Mouse (Mus musculus) kidney, postnatal 0 days (tissue): Measurements from ENCODE around the gene Lamtor5. TPM values are rescaled to one million over a fixed set of nuclear protein-coding genes. Genes with fewer than 3 reads are reported as not detected.

Source experiments
- ATAC-seq: fragments of 200-750 bp; cut with Nextera tagmentation; replicated peaks from 2 replicates; pipeline ENCODE4 v1.8.0; 2017; ENCODE audit warnings: low read depth, moderate number of reproducible peaks, moderate TSS enrichment, moderate library complexity; ENCODE audit not compliant: low FRiP score
- DNase-seq: peaks from one replicate; pipeline ENCODE4 v3.0.0-alpha.2; 2016; ENCODE audit warnings: low spot score
- H3K27ac ChIP-seq: fragments of 300-500 bp; sonication (generic); 2 replicates; pipeline ENCODE4 v1.5.1; 2014; ENCODE audit warnings: mild to moderate bottlenecking
- H3K27me3 ChIP-seq: fragments of 300-500 bp; sonication (generic); 2 replicates; pipeline ENCODE4 v1.6.1; 2014; ENCODE audit warnings: low read length, mixed read lengths; ENCODE audit not compliant: insufficient read depth
- H3K36me3 ChIP-seq: fragments of 300-500 bp; sonication (generic); 2 replicates; pipeline ENCODE4 v1.6.1; 2014; ENCODE audit warnings: low read length, mixed read lengths; ENCODE audit not compliant: insufficient read depth
- H3K4me1 ChIP-seq: fragments of 300-500 bp; sonication (generic); replicated peaks from 2 replicates; pipeline ENCODE4 v1.6.1; 2014; ENCODE audit warnings: antibody characterized with exemption, low read length, mixed read lengths; ENCODE audit not compliant: insufficient read depth
- H3K4me2 ChIP-seq: fragments of 300-500 bp; sonication (generic); 2 replicates; pipeline ENCODE4 v1.6.1; 2014; ENCODE audit warnings: mild to moderate bottlenecking, low read length, moderate library complexity, mixed read lengths
- H3K4me3 ChIP-seq: fragments of 300-500 bp; sonication (generic); replicated peaks from 2 replicates; pipeline ENCODE4 v1.5.1; 2014; ENCODE audit warnings: low read depth, low read length
- H3K9ac ChIP-seq: fragments of 300-500 bp; sonication (generic); 2 replicates; pipeline ENCODE4 v1.6.1; 2014; ENCODE audit warnings: low read depth, low read length
- H3K9me3 ChIP-seq: fragments of 300-500 bp; sonication (generic); replicated peaks from 2 replicates; pipeline ENCODE4 v1.6.1; 2016; ENCODE audit warnings: low read length, inconsistent platforms, mixed read lengths
- CTCF ChIP-seq: IDR thresholded peaks from 2 replicates; pipeline ENCODE4 v1.5.1; 2016; ENCODE audit warnings: antibody characterized with exemption, low read depth, mild to moderate bottlenecking, moderate library complexity
- WGBS: fragments of 180-500 bp; shearing (Covaris S2); extraction: QIAGEN DNeasy Blood & Tissue Kit; methylation state at CpG from one replicate; pipeline ENCODE4 v1.1.7; 2014; 5-methylcytosine and 5-hydroxymethylcytosine counted together
- polyA plus RNA-seq: library from polyadenylated mRNA; unstranded; fragments of >200 nt; fragmentation: Nextera tagmentation; extraction: Ambion mirVana; gene quantifications from 2 replicates; pipeline ENCODE4 v1.2.1, GENCODE M21; 2015

Lamtor5 gene
- polyA plus RNA-seq, 1 experiment from 2014 or later, result 248 TPM

DNA sequence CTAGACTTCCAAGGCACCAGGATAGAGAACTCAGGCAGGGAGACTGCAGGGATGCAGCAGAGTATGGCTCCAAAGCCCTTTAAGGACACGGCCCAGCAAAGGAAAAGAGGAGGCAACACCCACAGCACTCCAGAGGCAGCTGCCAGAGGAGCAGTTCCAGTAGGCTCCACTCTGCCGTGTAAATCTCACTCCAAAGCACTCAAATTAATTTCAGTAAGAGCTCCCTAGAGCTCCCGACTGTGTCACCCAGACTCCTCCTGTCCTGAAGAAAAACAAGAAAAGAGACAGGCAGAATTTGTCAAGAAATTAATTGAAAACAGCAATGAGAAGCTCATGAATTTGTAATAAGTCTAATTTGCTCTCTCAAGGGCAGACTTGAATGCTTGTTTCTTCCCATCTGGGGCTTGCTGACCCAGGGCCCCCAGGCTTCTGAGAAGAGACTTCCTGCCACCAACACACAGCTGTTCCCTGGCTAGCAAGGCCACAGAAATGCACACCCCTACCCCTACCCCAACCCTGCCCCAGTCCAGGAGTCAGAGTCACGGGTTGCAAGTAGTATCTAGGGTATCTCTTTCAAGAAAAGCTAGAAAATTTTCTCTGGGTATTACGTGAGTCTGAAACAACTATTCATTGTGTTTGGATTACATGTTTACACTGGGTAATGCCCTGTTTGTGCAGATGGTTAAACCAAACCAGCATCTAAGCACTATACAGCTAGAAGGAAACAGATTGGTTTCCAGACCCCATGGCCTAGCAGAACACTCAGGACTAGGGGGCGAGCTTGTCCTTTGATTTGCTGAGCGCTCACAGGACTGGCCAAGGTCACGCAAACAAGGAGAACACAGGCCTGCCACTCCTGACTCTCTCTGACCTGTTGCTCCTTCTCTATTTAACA is 17.5 kb upstream of the Lamtor5 start:
- peak; percentile 19 for DNase-seq
- Histone ChIP-seq H3K4me2 (no peak overlapping the region), H3K27ac (no peak overlapping the region), H3K27me3 (no peaks in the 10 kb centered on the region), H3K9ac (no peak overlapping the region), H3K9me3 (no peaks in the 10 kb centered on the region), H3K4me3 (no peak overlapping the region), H3K36me3 (no peaks in the 10 kb centered on the region), H3K4me1 (no peaks in the 10 kb centered on the region)
- TF ChIP-seq CTCF, result no peak; the same call in 1 of the 2 replicates
- WGBS, result 33% methylated on average over 8 of the region's 8 CpGs
- no peak for ATAC-seq

DNA sequence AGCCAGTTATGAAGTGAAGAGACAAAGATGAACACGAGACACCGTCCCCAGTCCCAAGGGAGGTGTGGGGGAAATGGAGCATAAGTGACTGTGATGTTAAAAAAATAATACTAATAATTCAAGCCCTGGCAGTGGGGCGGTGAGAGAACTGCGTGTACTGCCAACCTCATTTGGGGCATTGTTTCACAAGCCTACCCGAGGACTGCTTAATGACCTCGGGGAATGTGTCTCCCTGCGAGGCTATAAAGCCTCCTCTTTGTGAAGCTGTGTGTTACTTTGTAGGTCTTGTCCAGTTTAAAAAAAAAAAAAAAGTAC is 16.9 kb upstream of the Lamtor5 start:
- H3K36me3 ChIP-seq, result no peaks in the 10 kb centered on the region
- no peaks in the 10 kb centered on the region for H3K27me3 ChIP-seq
- H3K27ac ChIP-seq, result no peak overlapping the region
- no peak overlapping the region for H3K9ac ChIP-seq
- no peak for ATAC-seq
- H3K4me3 ChIP-seq, result no peak overlapping the region
- no peak for TF ChIP-seq CTCF
- no peaks in the 10 kb centered on the region for H3K9me3 ChIP-seq
- H3K4me1 ChIP-seq, result no peaks in the 10 kb centered on the region
- DNase-seq, result no peak
- no peak overlapping the region for H3K4me2 ChIP-seq
- 26% methylated on average over 7 of the region's 7 CpGs for WGBS

DNA sequence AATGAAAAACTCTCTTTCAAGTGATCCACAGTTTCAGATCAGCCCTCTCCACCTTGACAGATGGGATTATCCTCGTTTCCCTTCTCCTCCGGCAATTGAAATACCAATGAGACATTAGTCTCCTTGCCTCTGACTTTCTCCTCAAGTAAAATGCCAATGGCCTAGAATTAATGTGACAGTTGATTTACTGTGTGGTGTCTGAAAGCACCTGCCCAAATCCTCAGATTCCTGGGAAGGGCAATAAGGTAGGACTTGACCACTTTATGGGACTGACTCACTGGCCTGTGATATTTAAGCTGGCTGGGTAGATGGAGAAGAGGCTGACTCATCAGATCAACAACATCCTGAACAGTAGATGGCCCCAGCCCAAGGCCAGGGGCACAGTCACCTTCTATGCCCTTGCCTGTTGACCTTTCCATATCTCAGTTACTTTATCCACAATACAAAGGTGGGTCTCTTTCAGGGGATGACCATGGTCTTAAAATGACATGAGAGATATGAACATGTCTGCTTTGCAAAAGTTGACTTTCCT is 11.8 kb upstream of the Lamtor5 start:
- Histone ChIP-seq H3K4me1 (no peaks in the 10 kb centered on the region), H3K4me2 (no peak overlapping the region), H3K27me3 (no peaks in the 10 kb centered on the region), H3K4me3 (no peak overlapping the region), H3K36me3 (no peaks in the 10 kb centered on the region), H3K27ac (no peak overlapping the region), H3K9me3 (no peaks in the 10 kb centered on the region), H3K9ac (no peak overlapping the region)
- no peak for DNase-seq
- WGBS, result 69% methylated on average over 2 of the region's 2 CpGs
- TF ChIP-seq CTCF, result no peak
- ATAC-seq, result no peak

DNA sequence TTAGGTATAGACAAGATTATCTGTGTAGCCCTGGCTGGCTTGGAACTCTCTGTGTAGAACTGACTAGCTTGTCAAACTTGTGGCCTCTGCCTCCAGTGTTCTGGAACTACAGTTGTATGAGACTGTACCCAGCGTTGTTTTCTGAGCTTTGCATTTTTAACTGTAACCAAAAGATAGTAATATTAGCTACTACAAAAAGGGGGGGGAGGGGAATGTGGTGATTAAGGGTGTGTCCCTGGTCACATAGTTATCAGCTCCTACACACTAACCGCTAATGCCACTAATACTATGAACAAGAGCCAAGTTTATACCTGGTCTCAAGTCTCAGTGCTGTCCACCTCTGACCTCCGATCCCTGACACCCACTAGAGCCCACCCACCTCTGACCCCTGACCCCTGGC is 6.2 kb upstream of the Lamtor5 start:
- TF ChIP-seq CTCF, result no peak
- H3K4me3 ChIP-seq, result no peak overlapping the region
- WGBS, result 88% methylated on average over 3 of the region's 3 CpGs
- no peak overlapping the region for H3K4me2 ChIP-seq
- H3K36me3 ChIP-seq, result no peaks in the 10 kb centered on the region
- ATAC-seq (no peak; the same call in 1 of the 2 replicates), DNase-seq (no peak)
- H3K9ac ChIP-seq, result no peak overlapping the region
- H3K9me3 ChIP-seq, result no peaks in the 10 kb centered on the region
- no peaks in the 10 kb centered on the region for H3K4me1 ChIP-seq
- H3K27ac ChIP-seq, result no peak overlapping the region
- no peaks in the 10 kb centered on the region for H3K27me3 ChIP-seq

DNA sequence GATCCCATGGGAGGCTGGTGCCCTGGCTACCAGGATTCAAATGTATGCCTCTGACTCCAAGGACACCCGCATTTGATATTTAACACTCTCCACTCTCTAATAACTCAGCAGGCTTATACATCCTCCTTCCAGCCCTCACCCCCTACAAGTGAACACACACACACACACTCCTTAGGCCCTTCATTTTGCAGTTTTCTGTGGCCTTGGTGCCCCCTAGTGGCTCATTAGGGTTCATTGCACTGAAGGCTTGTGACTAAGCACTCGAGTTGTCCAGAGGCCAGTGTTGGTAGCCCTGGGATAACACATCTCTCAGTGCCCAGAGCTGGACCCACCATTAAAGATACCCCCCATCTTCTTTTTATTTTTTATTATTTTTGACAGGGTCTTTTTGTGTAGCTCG is 4.8 kb upstream of the Lamtor5 start:
- ATAC-seq (peak; percentile 48), DNase-seq (peak; percentile 82)
- Histone ChIP-seq H3K27me3 (no peaks in the 10 kb centered on the region), H3K27ac (no peak overlapping the region), H3K4me2 (no peak overlapping the region), H3K36me3 (no peaks in the 10 kb centered on the region), H3K4me3 (no peak overlapping the region), H3K9me3 (no peaks in the 10 kb centered on the region), H3K4me1 (no peaks in the 10 kb centered on the region), H3K9ac (no peak overlapping the region)
- WGBS, result 17% methylated on average over 3 of the region's 3 CpGs
- TF ChIP-seq CTCF, result peak; percentile 88

DNA sequence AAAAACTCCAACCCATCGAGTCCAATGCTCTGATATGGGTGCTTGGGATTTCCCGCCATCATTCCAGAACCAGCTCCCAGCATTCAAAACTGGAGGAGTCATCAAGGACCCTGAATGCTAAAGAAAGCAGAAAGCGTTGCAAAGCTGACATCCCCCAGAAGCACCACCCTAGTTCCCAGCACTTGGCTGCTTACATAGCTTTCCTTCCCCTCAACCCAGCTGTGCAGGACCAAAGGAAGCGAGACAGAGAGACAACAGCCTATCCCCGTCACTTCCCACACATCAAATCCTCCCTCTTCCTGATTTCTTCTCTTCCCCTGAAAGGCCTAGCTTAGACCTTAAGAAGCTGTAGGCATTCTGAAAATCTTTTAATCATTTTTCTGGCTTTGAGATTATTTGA is 3.3 kb upstream of the Lamtor5 start:
- Histone ChIP-seq H3K9ac (no peak overlapping the region), H3K27me3 (no peaks in the 10 kb centered on the region), H3K27ac (no peak overlapping the region), H3K9me3 (no peaks in the 10 kb centered on the region), H3K4me1 (no peaks in the 10 kb centered on the region; the same call in 1 of the 2 replicates), H3K4me2 (no peak overlapping the region), H3K36me3 (no peaks in the 10 kb centered on the region), H3K4me3 (no peak overlapping the region)
- DNase-seq, result no peak
- no peak for TF ChIP-seq CTCF
- no peak for ATAC-seq
- WGBS, result 59% methylated on average over 5 of the region's 5 CpGs
